24 mouse cellular contexts compared by ENCODE assay signal in genomic region chr14:88427370-88427769, GRCm38 (mm10). TPM values are rescaled to one million over a fixed set of nuclear protein-coding genes. Genes with fewer than 3 reads are reported as not detected.
DNase-seq lines count a peak whose midpoint lies in the region; ATAC-seq and TF ChIP-seq lines count a peak whose summit lies in the region.
"Had no signal": no experiment of that assay in that cellular context is flagged by ENCODE, and none has a peak within 500 bp of the region (broad histone marks: within the 10 kb centered on the region; RNA-seq: fewer than 3 reads in every experiment).

No protein-coding gene starts in this region.

- no peak for DNase-seq in forebrain, embryonic 10.5 days (ENCODE audit: extremely low spot score, low spot score)
- DNase-seq in brain, embryonic 14.5 days (ENCODE audit: low read depth): peak; percentile 61
- DNase-seq: adrenal gland, adult 8-10 months; adrenal gland, postnatal 14 days; adrenal gland, postnatal 36 days; B cell, adult 2 months; cerebellum, adult 11 months; cerebellum, adult 18-20 months; cerebellum, adult 8-10 months; cerebellum, adult 9-11 months; cerebellum, postnatal 14 days; cerebellum, postnatal 36 days; embryo, embryonic 11 days had no signal

- H3K27ac ChIP-seq in forebrain, embryonic 13.5 days: no peak overlapping the region
- H3K27ac ChIP-seq in forebrain, embryonic 12.5 days: no peak overlapping the region
- H3K27ac ChIP-seq in forebrain, embryonic 15.5 days (replicated peaks): no peak overlapping the region
- no peak overlapping the region for H3K27ac ChIP-seq in forebrain, embryonic 10.5 days
- H3K27ac ChIP-seq: embryonic facial prominence, embryonic 13.5 days; embryonic facial prominence, embryonic 15.5 days had no signal

- WGBS in forebrain, embryonic 13.5 days: 81% methylated on average over 1 of the region's 1 CpGs
- 88% methylated on average over 1 of the region's 1 CpGs for WGBS in forebrain, embryonic 12.5 days
- WGBS in forebrain, embryonic 15.5 days: 57% methylated on average over 1 of the region's 1 CpGs
- 91% methylated on average over 1 of the region's 1 CpGs for WGBS in forebrain, embryonic 10.5 days

- no peaks in the 10 kb centered on the region for H3K4me1 ChIP-seq in forebrain, embryonic 13.5 days
- H3K4me1 ChIP-seq in forebrain, embryonic 12.5 days: no peaks in the 10 kb centered on the region
- H3K4me1 ChIP-seq in forebrain, embryonic 15.5 days: no peaks in the 10 kb centered on the region
- H3K4me1 ChIP-seq in forebrain, embryonic 10.5 days: no peaks in the 10 kb centered on the region
- H3K4me1 ChIP-seq: embryonic facial prominence, embryonic 13.5 days; embryonic facial prominence, embryonic 15.5 days had no signal

- peak; percentile 67; the same call in 1 of the 2 replicates for ATAC-seq in forebrain, embryonic 13.5 days
- ATAC-seq in forebrain, embryonic 12.5 days (ENCODE audit: low FRiP score): no peak
- peak; percentile 74 for ATAC-seq in forebrain, embryonic 15.5 days (replicated peaks)
- ATAC-seq: activated CD4-positive, CD25-positive, alpha-beta regulatory T cell, adult 4 months; CD4-positive, CD25-positive, alpha-beta regulatory T cell, adult 4 months; Patski had no signal

- no peaks in the 10 kb centered on the region for H3K36me3 ChIP-seq in forebrain, embryonic 13.5 days (ENCODE audit: poor library complexity, severe bottlenecking)
- no peaks in the 10 kb centered on the region for H3K36me3 ChIP-seq in forebrain, embryonic 12.5 days (replicated peaks)
- H3K36me3 ChIP-seq in forebrain, embryonic 15.5 days: no peaks in the 10 kb centered on the region
- no peaks in the 10 kb centered on the region for H3K36me3 ChIP-seq in forebrain, embryonic 10.5 days (replicated peaks)
- H3K36me3 ChIP-seq: embryonic facial prominence, embryonic 13.5 days; embryonic facial prominence, embryonic 15.5 days; G1E had no signal

- TF ChIP-seq POLR2A in brain, embryonic 14.5 days (IDR thresholded peaks at IDR 0.05; ENCODE audit: borderline replicate concordance, extremely low read depth, insufficient read depth, insufficient read length, poor library complexity, severe bottlenecking): no peak

- no peak overlapping the region for H3K9ac ChIP-seq in forebrain, embryonic 13.5 days
- no peak overlapping the region for H3K9ac ChIP-seq in forebrain, embryonic 12.5 days
- no peak overlapping the region for H3K9ac ChIP-seq in forebrain, embryonic 15.5 days (replicated peaks)
- H3K9ac ChIP-seq: embryonic facial prominence, embryonic 13.5 days; embryonic facial prominence, embryonic 15.5 days had no signal

- H3K27me3 ChIP-seq in forebrain, embryonic 13.5 days: no peaks in the 10 kb centered on the region
- no peaks in the 10 kb centered on the region for H3K27me3 ChIP-seq in forebrain, embryonic 12.5 days
- no peaks in the 10 kb centered on the region for H3K27me3 ChIP-seq in forebrain, embryonic 15.5 days
- no peaks in the 10 kb centered on the region for H3K27me3 ChIP-seq in forebrain, embryonic 10.5 days (ENCODE audit: poor library complexity, severe bottlenecking)
- H3K27me3 ChIP-seq: CH12.LX; embryonic facial prominence, embryonic 13.5 days; embryonic facial prominence, embryonic 15.5 days; Patski had no signal

- no peak for TF ChIP-seq CTCF in brain, embryonic 14.5 days (IDR thresholded peaks at IDR 0.05; ENCODE audit: borderline replicate concordance, extremely low read depth, insufficient read depth, insufficient read length)

- no peaks in the 10 kb centered on the region for H3K9me3 ChIP-seq in forebrain, embryonic 13.5 days (replicated peaks)
- H3K9me3 ChIP-seq in forebrain, embryonic 12.5 days: no peaks in the 10 kb centered on the region
- H3K9me3 ChIP-seq in forebrain, embryonic 15.5 days: no peaks in the 10 kb centered on the region
- no peaks in the 10 kb centered on the region for H3K9me3 ChIP-seq in forebrain, embryonic 10.5 days
- H3K9me3 ChIP-seq: embryonic facial prominence, embryonic 13.5 days; embryonic facial prominence, embryonic 15.5 days had no signal

- H3K4me2 ChIP-seq in forebrain, embryonic 13.5 days: no peak overlapping the region
- H3K4me2 ChIP-seq in forebrain, embryonic 12.5 days: no peak overlapping the region
- H3K4me2 ChIP-seq in forebrain, embryonic 15.5 days (replicated peaks): no peak overlapping the region
- H3K4me2 ChIP-seq: embryonic facial prominence, embryonic 13.5 days; embryonic facial prominence, embryonic 15.5 days had no signal

- H3K4me3 ChIP-seq in forebrain, embryonic 13.5 days: no peak overlapping the region
- no peak overlapping the region for H3K4me3 ChIP-seq in forebrain, embryonic 12.5 days (replicated peaks)
- no peak overlapping the region for H3K4me3 ChIP-seq in forebrain, embryonic 15.5 days
- H3K4me3 ChIP-seq in forebrain, embryonic 10.5 days: no peak overlapping the region
- H3K4me3 ChIP-seq: embryonic facial prominence, embryonic 13.5 days; embryonic facial prominence, embryonic 15.5 days; erythroblast, embryonic 14.5 days had no signal

RNA-seq across cellular contexts. Expression of gene Pcdh20, which starts 43.8 kb away (rescaled TPM):
- polyA plus RNA-seq in forebrain, embryonic 13.5 days (2015; fragmentation: Nextera tagmentation; extraction: Ambion mirVana): 2.7 and 2.8 TPM in 2 replicates
- polyA plus RNA-seq in forebrain, embryonic 12.5 days (2016; fragmentation: Nextera tagmentation; extraction: Ambion mirVana): 2.0 and 2.6 TPM in 2 replicates
- polyA plus RNA-seq in forebrain, embryonic 15.5 days (2015; fragmentation: Nextera tagmentation; extraction: Ambion mirVana): 6.5 and 7.0 TPM in 2 replicates
- polyA plus RNA-seq in forebrain, embryonic 10.5 days (2016; fragmentation: Nextera tagmentation; extraction: Ambion mirVana): 0.90 and 1.3 TPM in 2 replicates
- polyA plus RNA-seq in brain, embryonic 14.5 days (2012; rRNA removed): 1.4 and 2.3 TPM in 2 replicates
- polyA plus RNA-seq: activated CD4-positive, CD25-positive, alpha-beta regulatory T cell, adult 4 months; CD4-positive, CD25-positive, alpha-beta regulatory T cell, adult 4 months; erythroblast, embryonic 14.5 days; G1E; Patski had no signal
